Mouse (Mus musculus) left cerebral cortex, postnatal 14 days (tissue): Measurements from ENCODE around the gene Gm28043. TPM values are rescaled to one million over a fixed set of nuclear protein-coding genes. Genes with fewer than 3 reads are reported as not detected.

Experiments
- DNase-seq, 2 experiments: peaks; one replicate each; pipeline ENCODE4 v3.0.0; 2021 to 2022; ENCODE audit warnings: low spot score in 2 of 2, mixed read lengths in 1 of 2
- intact Hi-C: fragments of 180-260 bp; cut with DNase I; formaldehyde crosslinking; loops from one replicate; pipeline ENCODE4 v1.15.1; 2025
- total RNA-seq, 2 experiments: library from RNA; stranded (reverse); gene quantifications; 2 replicates each; pipeline ENCODE4 v1.2.3; 2021

Gm28043 gene
- total RNA-seq, 2 experiments from 2014 or later, result 3.1 to 3.7 TPM

GRCm38 (mm10) chr17:29671021-29671420 lies 56.3 kb downstream of the Gm28043 start:
- DNase-seq, result no peak
- intact Hi-C loops, result no loop called here

- DNase-seq, result no peak
- intact Hi-C loops, result no loop called here
These were observed 58.6 kb downstream of the Gm28043 start for GRCm38 (mm10) chr17:29673325-29673724.

GRCm38 (mm10) chr17:29678526-29678925 lies 63.9 kb downstream of the Gm28043 start:
- intact Hi-C loops, result no loop called here
- DNase-seq, result no peak

GRCm38 (mm10) chr17:29679038-29679767 lies 64.5 kb downstream of the Gm28043 start:
- DNase-seq, result no peak
- intact Hi-C loops, result no loop called here

GRCm38 (mm10) chr17:29680174-29680573 lies 65.5 kb downstream of the Gm28043 start:
- intact Hi-C loops, result no loop called here
- no peak for DNase-seq

- no peak for DNase-seq
These were observed 66.2 kb downstream of the Gm28043 start for GRCm38 (mm10) chr17:29680921-29681320.

GRCm38 (mm10) chr17:29681669-29682068 lies 67.0 kb downstream of the Gm28043 start:
- DNase-seq, result no peak
- intact Hi-C loops, result no loop called here

More at GRCm38 (mm10) chr17:29680921-29681320, 66.2 kb downstream of the Gm28043 start:
- intact Hi-C loops, result no loop called here

- intact Hi-C loops, result no loop called here
- no peak for DNase-seq
These were observed 67.6 kb downstream of the Gm28043 start for GRCm38 (mm10) chr17:29682261-29682660.

GRCm38 (mm10) chr17:29683127-29683526 lies 68.5 kb downstream of the Gm28043 start:
- DNase-seq, result no peak
- intact Hi-C loops, result no loop called here

- intact Hi-C loops, result no loop called here
These were observed 69.6 kb downstream of the Gm28043 start for GRCm38 (mm10) chr17:29684275-29684674.

GRCm38 (mm10) chr17:29686771-29687170 lies 72.1 kb downstream of the Gm28043 start:
- DNase-seq, result no peak
- intact Hi-C loops, result no loop called here

More at GRCm38 (mm10) chr17:29684275-29684674, 69.6 kb downstream of the Gm28043 start:
- no peak for DNase-seq

GRCm38 (mm10) chr17:29687373-29687772 lies 72.7 kb downstream of the Gm28043 start:
- no peak for DNase-seq
- intact Hi-C loops, result no loop called here

GRCm38 (mm10) chr17:29688610-29689009 lies 73.9 kb downstream of the Gm28043 start:
- DNase-seq, result no peak
- intact Hi-C loops, result no loop called here

GRCm38 (mm10) chr17:29690257-29690656 lies 75.6 kb downstream of the Gm28043 start:
- no peak for DNase-seq
- intact Hi-C loops, result no loop called here

GRCm38 (mm10) chr17:29692827-29693226 lies 78.2 kb downstream of the Gm28043 start:
- no peak for DNase-seq
- intact Hi-C loops, result no loop called here

GRCm38 (mm10) chr17:29693571-29693970 lies 78.9 kb downstream of the Gm28043 start:
- intact Hi-C loops, result no loop called here
- no peak for DNase-seq

- intact Hi-C loops, result no loop called here
- DNase-seq, result no peak
These were observed 79.8 kb downstream of the Gm28043 start for GRCm38 (mm10) chr17:29694516-29694915.

- intact Hi-C loops, result no loop called here
- no peak for DNase-seq
These were observed 82.3 kb downstream of the Gm28043 start for GRCm38 (mm10) chr17:29696940-29697339.

- no peak for DNase-seq
- intact Hi-C loops, result no loop called here
These were observed 83.7 kb downstream of the Gm28043 start for GRCm38 (mm10) chr17:29698421-29698820.

GRCm38 (mm10) chr17:29700573-29700972 lies 85.9 kb downstream of the Gm28043 start:
- DNase-seq, result no peak

GRCm38 (mm10) chr17:29702938-29703710 lies 88.4 kb downstream of the Gm28043 start:
- no peak for DNase-seq
- intact Hi-C loops, result no loop called here

More at GRCm38 (mm10) chr17:29700573-29700972, 85.9 kb downstream of the Gm28043 start:
- intact Hi-C loops, result no loop called here
